Mouse (Mus musculus): ENCODE measurements around the gene Fam240a.

DNA sequence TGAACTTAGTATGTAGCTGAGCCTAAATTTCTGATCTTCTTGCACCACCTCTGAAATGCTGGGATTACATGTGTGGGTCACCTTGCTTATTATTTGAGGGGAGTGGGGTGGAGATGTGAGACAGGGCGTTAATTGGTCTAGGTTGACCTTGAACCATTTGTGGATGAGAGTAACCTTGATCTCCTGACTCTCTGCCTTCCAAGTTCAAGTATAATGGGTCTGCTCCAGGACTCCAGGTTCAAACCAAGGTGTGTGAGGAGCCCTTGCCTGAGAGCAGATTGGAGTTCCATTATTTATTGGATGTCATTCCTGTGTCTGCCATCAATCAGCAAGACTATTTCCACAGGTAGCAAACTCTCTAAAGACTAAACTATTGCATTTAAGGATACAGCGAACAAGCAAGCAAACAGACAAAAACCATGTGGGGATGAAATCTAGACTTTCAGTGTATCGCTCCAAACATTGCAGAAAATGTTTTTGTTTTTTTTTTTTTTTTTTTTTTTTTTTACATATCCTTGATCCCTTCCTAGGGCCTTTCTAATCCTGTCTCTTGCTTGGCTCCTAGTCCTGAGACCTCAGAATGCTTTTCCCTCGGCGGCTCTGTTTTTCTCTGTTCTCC, 36.4 kb upstream of the Fam240a start:
- TF ChIP-seq GATA1 (IDR thresholded peaks at IDR 0.05; ENCODE audit: borderline replicate concordance, low read length) (no peak), FLI1 (IDR thresholded peaks at IDR 0.05; ENCODE audit: low read length) (no peak)

Data from megakaryocyte, embryonic 14.5 days (primary cell).